Mouse (Mus musculus): ENCODE measurements around the gene Vac14. TPM values are rescaled to one million over a fixed set of nuclear protein-coding genes. Genes with fewer than 3 reads are reported as not detected.

Vac14 gene
- polyA plus RNA-seq, 1 experiment = 31.6 TPM

DNA sequence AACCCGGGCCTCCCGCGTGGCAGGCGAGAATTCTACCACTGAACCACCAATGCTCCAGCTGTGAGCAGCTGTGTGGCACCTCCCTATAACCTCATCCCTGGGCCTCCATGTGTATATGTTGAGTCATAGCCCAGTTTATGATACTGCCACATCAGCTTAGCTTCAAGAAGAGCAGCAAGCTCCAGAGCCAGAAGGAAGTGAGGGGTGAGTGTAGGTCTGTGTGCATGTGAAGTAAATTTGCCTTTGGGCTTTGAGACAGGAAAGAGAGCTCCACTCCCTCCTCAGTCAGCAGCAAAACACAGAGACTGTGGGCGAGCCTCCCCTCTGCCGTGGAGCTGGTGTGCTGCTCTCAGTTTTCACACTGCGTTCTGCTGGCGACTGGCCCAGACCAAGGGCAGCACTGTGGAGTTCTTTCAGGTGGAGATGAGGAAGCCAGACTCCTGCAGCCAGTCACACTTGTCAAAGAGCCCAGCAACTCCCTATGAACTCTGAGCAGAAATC is 12.2 kb downstream of the Vac14 start:
- Histone ChIP-seq H3K27me3 (ENCODE audit: control insufficient read depth, insufficient read depth, low read length, poor library complexity, severe bottlenecking) (no peaks in the 10 kb centered on the region), H3K36me3 (ENCODE audit: control insufficient read depth, insufficient read depth, low read length, poor library complexity, severe bottlenecking) (peaks cover 37% of the 10 kb centered on the region), H3K9me3 (replicated peaks; ENCODE audit: control insufficient read depth, insufficient read depth, low read length, poor library complexity, severe bottlenecking) (no peaks in the 10 kb centered on the region), H3K4me1 (ENCODE audit: control insufficient read depth, insufficient read depth, low read length) (no peaks in the 10 kb centered on the region), H3K27ac (ENCODE audit: insufficient read depth, low read length) (no peak overlapping the region), H3K4me3 (ENCODE audit: low read depth, low read length) (no peak overlapping the region), H3K9ac (ENCODE audit: low read depth, poor library complexity, severe bottlenecking) (no peak overlapping the region)
- TF ChIP-seq CTCF (IDR thresholded peaks at IDR 0.05; ENCODE audit: low read depth, low read length) = no peak
- TF ChIP-seq POLR2A (IDR thresholded peaks at IDR 0.05; ENCODE audit: insufficient read depth, low read length) = no peak
- TF ChIP-seq EP300 (IDR thresholded peaks at IDR 0.05; ENCODE audit: insufficient read depth, low read depth, low read length) = no peak

DNA sequence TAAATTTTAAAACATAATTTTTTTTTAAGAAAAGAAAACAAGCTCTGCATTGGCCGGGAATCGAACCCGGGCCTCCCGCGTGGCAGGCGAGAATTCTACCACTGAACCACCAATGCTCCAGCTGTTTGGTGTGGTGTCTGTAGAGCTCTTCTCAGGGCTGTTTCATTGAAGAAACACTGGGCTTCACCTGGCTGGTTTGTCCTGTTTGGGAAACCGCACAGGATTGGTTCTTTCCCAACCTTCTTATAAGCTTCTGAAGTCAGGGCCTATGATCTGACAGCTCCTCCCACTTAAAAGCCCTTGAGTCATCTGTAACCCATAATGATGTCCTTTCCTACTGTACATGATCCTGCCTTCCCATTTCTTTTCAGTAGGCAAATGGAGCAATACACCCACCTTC is 12.8 kb downstream of the Vac14 start:
- Histone ChIP-seq H3K27ac (ENCODE audit: insufficient read depth, low read length) (no peak overlapping the region), H3K4me1 (ENCODE audit: control insufficient read depth, insufficient read depth, low read length) (no peaks in the 10 kb centered on the region), H3K36me3 (ENCODE audit: control insufficient read depth, insufficient read depth, low read length, poor library complexity, severe bottlenecking) (peaks cover 42% of the 10 kb centered on the region), H3K4me3 (ENCODE audit: low read depth, low read length) (no peak overlapping the region), H3K9me3 (replicated peaks; ENCODE audit: control insufficient read depth, insufficient read depth, low read length, poor library complexity, severe bottlenecking) (no peaks in the 10 kb centered on the region), H3K9ac (ENCODE audit: low read depth, poor library complexity, severe bottlenecking) (no peak overlapping the region), H3K27me3 (ENCODE audit: control insufficient read depth, insufficient read depth, low read length, poor library complexity, severe bottlenecking) (no peaks in the 10 kb centered on the region)
- TF ChIP-seq POLR2A (IDR thresholded peaks at IDR 0.05; ENCODE audit: insufficient read depth, low read length) (no peak), CTCF (IDR thresholded peaks at IDR 0.05; ENCODE audit: low read depth, low read length) (no peak), EP300 (IDR thresholded peaks at IDR 0.05; ENCODE audit: insufficient read depth, low read depth, low read length) (no peak)

DNA sequence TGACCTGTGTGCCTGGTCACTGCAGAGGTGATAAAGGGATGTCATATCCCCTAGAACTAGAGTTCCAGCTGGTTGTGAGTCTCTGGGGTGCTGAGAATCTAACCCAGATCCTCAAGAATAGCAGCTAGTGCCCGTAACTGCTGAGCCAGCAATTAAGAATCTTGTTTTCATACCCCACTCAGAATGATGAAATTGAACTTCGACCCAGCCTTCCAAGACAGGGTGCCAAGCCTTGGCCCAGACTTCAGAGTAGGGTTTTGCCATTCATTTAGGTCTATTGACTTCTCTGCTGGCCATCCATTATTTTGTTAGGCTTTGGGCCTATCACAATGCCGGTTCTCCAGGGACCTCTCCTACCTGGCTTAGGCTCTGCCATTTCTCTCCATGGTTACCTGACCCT is 15.4 kb downstream of the Vac14 start:
- H3K27ac ChIP-seq (ENCODE audit: insufficient read depth, low read length) = no peak overlapping the region
- no peak overlapping the region for H3K9ac ChIP-seq (ENCODE audit: low read depth, poor library complexity, severe bottlenecking)
- H3K4me3 ChIP-seq (ENCODE audit: low read depth, low read length) = no peak overlapping the region
- peaks cover 62% of the 10 kb centered on the region for H3K36me3 ChIP-seq (ENCODE audit: control insufficient read depth, insufficient read depth, low read length, poor library complexity, severe bottlenecking)
- no peaks in the 10 kb centered on the region for H3K4me1 ChIP-seq (ENCODE audit: control insufficient read depth, insufficient read depth, low read length)
- no peaks in the 10 kb centered on the region for H3K27me3 ChIP-seq (ENCODE audit: control insufficient read depth, insufficient read depth, low read length, poor library complexity, severe bottlenecking)
- H3K9me3 ChIP-seq (replicated peaks; ENCODE audit: control insufficient read depth, insufficient read depth, low read length, poor library complexity, severe bottlenecking) = no peaks in the 10 kb centered on the region
- TF ChIP-seq POLR2A (IDR thresholded peaks at IDR 0.05; ENCODE audit: insufficient read depth, low read length) (no peak), CTCF (IDR thresholded peaks at IDR 0.05; ENCODE audit: low read depth, low read length) (no peak), EP300 (IDR thresholded peaks at IDR 0.05; ENCODE audit: insufficient read depth, low read depth, low read length) (no peak)

DNA sequence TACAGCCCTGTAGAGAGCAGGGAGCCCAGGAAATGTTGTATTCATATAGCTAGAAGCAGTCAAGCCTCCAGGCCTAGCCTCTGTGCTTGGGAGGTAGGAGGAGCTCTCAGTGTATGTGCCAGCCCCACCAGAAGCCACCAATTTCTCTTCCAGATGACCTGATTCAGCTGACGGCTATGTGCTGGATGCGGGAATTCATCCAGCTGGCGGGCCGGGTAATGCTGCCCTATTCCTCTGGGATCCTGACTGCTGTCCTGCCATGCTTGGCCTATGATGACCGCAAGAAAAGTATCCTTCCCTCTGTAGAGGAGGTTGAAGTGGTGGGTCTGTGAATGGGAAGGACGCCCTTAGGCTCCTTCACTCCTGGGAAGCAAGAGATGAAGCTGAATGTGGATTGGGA is 17.8 kb downstream of the Vac14 start:
- TF ChIP-seq POLR2A (IDR thresholded peaks at IDR 0.05; ENCODE audit: insufficient read depth, low read length) (no peak), CTCF (IDR thresholded peaks at IDR 0.05; ENCODE audit: low read depth, low read length) (no peak), EP300 (IDR thresholded peaks at IDR 0.05; ENCODE audit: insufficient read depth, low read depth, low read length) (no peak)
- Histone ChIP-seq H3K4me3 (ENCODE audit: low read depth, low read length) (no peak overlapping the region), H3K27me3 (ENCODE audit: control insufficient read depth, insufficient read depth, low read length, poor library complexity, severe bottlenecking) (no peaks in the 10 kb centered on the region), H3K27ac (ENCODE audit: insufficient read depth, low read length) (no peak overlapping the region), H3K9me3 (replicated peaks; ENCODE audit: control insufficient read depth, insufficient read depth, low read length, poor library complexity, severe bottlenecking) (no peaks in the 10 kb centered on the region), H3K4me1 (ENCODE audit: control insufficient read depth, insufficient read depth, low read length) (no peaks in the 10 kb centered on the region), H3K36me3 (ENCODE audit: control insufficient read depth, insufficient read depth, low read length, poor library complexity, severe bottlenecking) (peaks cover 65% of the 10 kb centered on the region), H3K9ac (ENCODE audit: low read depth, poor library complexity, severe bottlenecking) (no peak overlapping the region)

DNA sequence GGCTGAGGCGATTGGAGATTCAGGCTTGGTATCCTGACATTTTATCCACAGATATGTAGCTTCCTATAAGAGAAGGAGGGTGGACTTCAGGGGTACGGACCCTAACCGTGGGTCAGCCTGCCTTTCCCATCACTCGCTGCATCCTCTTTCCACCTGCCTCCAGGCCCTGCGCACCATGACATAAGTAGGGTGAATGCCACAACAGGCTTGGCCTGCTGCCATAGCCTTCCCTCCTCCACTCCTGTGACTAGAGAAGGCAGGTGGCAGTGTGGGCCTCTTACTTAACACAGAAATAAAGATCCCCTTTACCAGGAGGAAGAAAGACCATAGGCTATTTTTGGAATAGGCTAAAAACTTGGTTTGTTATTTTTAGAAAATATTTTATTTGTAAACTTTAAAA is 23.9 kb downstream of the Vac14 start:
- Histone ChIP-seq H3K36me3 (ENCODE audit: control insufficient read depth, insufficient read depth, low read length, poor library complexity, severe bottlenecking) (peaks cover 47% of the 10 kb centered on the region), H3K4me1 (ENCODE audit: control insufficient read depth, insufficient read depth, low read length) (no peaks in the 10 kb centered on the region), H3K27me3 (ENCODE audit: control insufficient read depth, insufficient read depth, low read length, poor library complexity, severe bottlenecking) (no peaks in the 10 kb centered on the region), H3K27ac (ENCODE audit: insufficient read depth, low read length) (no peak overlapping the region), H3K9ac (ENCODE audit: low read depth, poor library complexity, severe bottlenecking) (no peak overlapping the region), H3K9me3 (replicated peaks; ENCODE audit: control insufficient read depth, insufficient read depth, low read length, poor library complexity, severe bottlenecking) (no peaks in the 10 kb centered on the region), H3K4me3 (ENCODE audit: low read depth, low read length) (no peak overlapping the region)
- no peak for TF ChIP-seq POLR2A (IDR thresholded peaks at IDR 0.05; ENCODE audit: insufficient read depth, low read length)

DNA sequence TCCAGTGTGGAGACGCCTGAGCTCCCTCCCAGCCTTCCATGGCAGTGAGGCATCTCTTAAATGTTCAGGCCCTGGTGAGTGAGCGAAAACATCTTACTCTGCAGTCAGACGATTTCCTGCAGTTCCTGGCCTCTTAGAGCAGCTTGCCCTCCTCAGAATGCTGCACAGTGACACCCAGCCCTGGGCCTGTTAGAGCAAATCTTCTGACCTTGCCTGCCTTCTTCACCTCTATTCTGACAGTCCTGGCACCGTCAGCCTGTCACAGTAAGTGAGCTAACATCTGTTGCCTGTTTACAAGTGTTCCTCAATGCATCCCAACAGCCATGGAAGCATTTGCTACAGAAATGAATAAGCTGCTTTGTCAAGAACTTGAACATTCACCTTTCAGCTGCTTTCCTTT is 24.8 kb downstream of the Vac14 start:
- no peaks in the 10 kb centered on the region for H3K9me3 ChIP-seq (replicated peaks; ENCODE audit: control insufficient read depth, insufficient read depth, low read length, poor library complexity, severe bottlenecking)
- H3K36me3 ChIP-seq (ENCODE audit: control insufficient read depth, insufficient read depth, low read length, poor library complexity, severe bottlenecking) = peaks cover 41% of the 10 kb centered on the region
- no peak overlapping the region for H3K4me3 ChIP-seq (ENCODE audit: low read depth, low read length)
- no peaks in the 10 kb centered on the region for H3K27me3 ChIP-seq (ENCODE audit: control insufficient read depth, insufficient read depth, low read length, poor library complexity, severe bottlenecking)
- no peak for TF ChIP-seq EP300 (IDR thresholded peaks at IDR 0.05; ENCODE audit: insufficient read depth, low read depth, low read length)
- no peak for TF ChIP-seq POLR2A (IDR thresholded peaks at IDR 0.05; ENCODE audit: insufficient read depth, low read length)
- TF ChIP-seq CTCF (IDR thresholded peaks at IDR 0.05; ENCODE audit: low read depth, low read length) = no peak
- H3K27ac ChIP-seq (ENCODE audit: insufficient read depth, low read length) = no peak overlapping the region
- no peaks in the 10 kb centered on the region for H3K4me1 ChIP-seq (ENCODE audit: control insufficient read depth, insufficient read depth, low read length)
- no peak overlapping the region for H3K9ac ChIP-seq (ENCODE audit: low read depth, poor library complexity, severe bottlenecking)

Measured in ES-Bruce4 (cell line).